12 mouse cellular contexts compared by ENCODE assay signal in genomic region chr4:47681141-47681540, GRCm38 (mm10).
"Had no signal": no experiment of that assay in that cellular context is flagged by ENCODE, and none has a peak within 500 bp of the region (broad histone marks: within the 10 kb centered on the region; RNA-seq: fewer than 3 reads in every experiment).

No protein-coding gene starts in this region.

- DNase-seq: lung, adult 18-20 months; lung, embryonic 14.5 days; lung, postnatal 10 days; lung, postnatal 4 days; midbrain, embryonic 14.5 days; retina, postnatal 1 day; right cerebral cortex, adult 18-20 months; right cerebral cortex, postnatal 14 days; spleen, adult 18-20 months; thymus, adult 18-20 months; thymus, postnatal 14 days; thymus, postnatal 36 days had no signal
